Mouse (Mus musculus) liver, adult 2 months (tissue): ENCODE data around the gene Wnt6.

Experiments
- CTCF ChIP-seq: fragments of 200-500 bp; IDR thresholded peaks from 2 replicates; pipeline ENCODE4 v1.5.1; 2011; ENCODE audit warnings: low read depth, low read length, control low read depth
- POLR2A ChIP-seq: fragments of 200-500 bp; IDR thresholded peaks from 2 replicates; pipeline ENCODE4 v1.6.1; 2011; ENCODE audit warnings: low read length, control low read depth; ENCODE audit not compliant: insufficient read depth; ENCODE audit errors: extremely low read depth

DNA sequence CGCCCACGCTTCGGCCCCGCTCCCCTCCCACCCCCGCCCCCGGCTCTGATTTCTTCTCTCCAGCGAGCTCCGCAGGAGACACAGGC, at the start of gene Wnt6:
- TF ChIP-seq CTCF (no peak), POLR2A (no peak)
